Mouse (Mus musculus) ES-Bruce4 (cell line): Measurements from ENCODE around the gene Iars2. TPM values are rescaled to one million over a fixed set of nuclear protein-coding genes. Genes with fewer than 3 reads are reported as not detected.
"Not testable (repeated sequence)": the region's sequence is repeated elsewhere in the genome, so short reads cannot be mapped to it uniquely, and the experiment has no call there.

Experiments
- H3K27ac ChIP-seq: 2 replicates; pipeline ENCODE4 v1.5.1; 2012; ENCODE audit warnings: low read length, inconsistent platforms; ENCODE audit not compliant: insufficient read depth
- H3K27me3 ChIP-seq: 2 replicates; pipeline ENCODE4 v1.6.1; 2012; ENCODE audit warnings: mild to moderate bottlenecking, low read length, inconsistent platforms; ENCODE audit not compliant: control insufficient read depth, poor library complexity, insufficient read depth, severe bottlenecking
- H3K36me3 ChIP-seq: 2 replicates; pipeline ENCODE4 v1.6.1; 2012; ENCODE audit warnings: inconsistent platforms, mild to moderate bottlenecking, low read length, moderate library complexity; ENCODE audit not compliant: control insufficient read depth, poor library complexity, insufficient read depth, severe bottlenecking
- H3K4me1 ChIP-seq: one replicate; pipeline ENCODE4 v1.8.1; 2011; ENCODE audit warnings: low read length; ENCODE audit not compliant: control insufficient read depth, insufficient read depth
- H3K4me3 ChIP-seq: 2 replicates; pipeline ENCODE4 v1.5.1; 2011; ENCODE audit warnings: low read depth, mild to moderate bottlenecking, low read length
- H3K9ac ChIP-seq: 2 replicates; pipeline ENCODE4 v1.6.1; 2012; ENCODE audit warnings: low read depth, mild to moderate bottlenecking, inconsistent platforms; ENCODE audit not compliant: poor library complexity, severe bottlenecking
- H3K9me3 ChIP-seq: replicated peaks from 2 replicates; pipeline ENCODE4 v1.6.1; 2012; ENCODE audit warnings: mild to moderate bottlenecking, low read length, inconsistent platforms; ENCODE audit not compliant: control insufficient read depth, poor library complexity, insufficient read depth, severe bottlenecking
- CTCF ChIP-seq: IDR thresholded peaks from one replicate; pipeline ENCODE4 v1.8.1; 2011; ENCODE audit warnings: low read depth, low read length
- EP300 ChIP-seq: IDR thresholded peaks from 2 replicates; pipeline ENCODE4 v1.6.1; 2011; ENCODE audit warnings: low read depth, low read length; ENCODE audit not compliant: insufficient read depth
- POLR2A ChIP-seq: IDR thresholded peaks from one replicate; pipeline ENCODE4 v1.8.1; 2011; ENCODE audit warnings: low read length; ENCODE audit not compliant: insufficient read depth
- polyA plus RNA-seq: library from polyadenylated mRNA; stranded (reverse); fragments of >200 nt; gene quantifications from 2 replicates; pipeline ENCODE4 v1.2.4, GENCODE M21; 2011; ENCODE audit warnings: low read depth; ENCODE audit not compliant: missing spikeins, insufficient read depth, insufficient read length

Gene Iars2
- polyA plus RNA-seq, 1 experiment: 55.5 TPM

- Histone ChIP-seq H3K9ac (0 out of 2 replicates have a peak overlapping the region, but pooled peaks have one; percentile 43), H3K9me3 (no peaks in the 10 kb centered on the region; the same call in 1 of the 2 replicates), H3K4me1 (no peaks in the 10 kb centered on the region), H3K27me3 (no peaks in the 10 kb centered on the region), H3K4me3 (no peak overlapping the region), H3K36me3 (peaks cover 6% of the 10 kb centered on the region; the same call in 1 of the 2 replicates), H3K27ac (no peak overlapping the region)
- TF ChIP-seq POLR2A (no peak), CTCF (no peak), EP300 (no peak)
Observed at GRCm38 (mm10) chr1:185331364-185331763, 2.2 kb upstream of the Iars2 start.

GRCm38 (mm10) chr1:185329851-185330250, 655 bp upstream of the Iars2 start:
- Histone ChIP-seq H3K4me1 (no peaks in the 10 kb centered on the region), H3K27me3 (no peaks in the 10 kb centered on the region), H3K9ac (peak overlapping the region; percentile 88; the same call in 1 of the 2 replicates), H3K9me3 (no peaks in the 10 kb centered on the region; the same call in 1 of the 2 replicates), H3K36me3 (peaks cover 12% of the 10 kb centered on the region), H3K27ac (no peak overlapping the region), H3K4me3 (peak overlapping the region; percentile 46)
- no peak for TF ChIP-seq EP300
- no peak for TF ChIP-seq POLR2A
- TF ChIP-seq CTCF: no peak

DNA sequence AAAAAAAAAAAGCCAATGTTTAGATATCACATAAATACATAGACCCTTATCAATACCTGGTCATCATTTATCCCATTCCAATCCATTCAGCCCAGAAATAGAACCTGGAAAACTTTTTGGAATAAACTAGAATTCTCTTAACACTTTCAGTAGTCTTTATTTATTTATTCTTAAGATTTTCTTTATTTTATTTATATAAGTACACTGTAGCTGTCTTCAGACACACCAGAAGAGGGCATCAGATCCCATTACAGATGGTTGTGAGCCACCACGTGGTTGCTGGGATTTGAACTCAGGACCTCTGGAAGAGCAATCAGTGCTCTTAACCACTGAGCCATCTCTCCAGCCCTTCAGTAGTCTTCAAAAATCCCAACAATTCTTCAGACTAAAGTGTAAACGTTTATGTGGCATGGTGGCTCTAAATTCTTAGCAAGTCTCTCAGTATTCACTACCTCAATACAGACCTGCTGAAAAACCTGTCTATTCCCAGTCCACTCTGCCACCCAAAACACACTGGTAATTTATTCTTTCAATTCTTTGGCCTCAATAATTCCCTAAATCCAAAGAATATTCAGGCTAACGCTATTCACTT, 1.3 kb downstream of the Iars2 start:
- H3K4me1 ChIP-seq, H3K4me3 ChIP-seq, H3K27me3 ChIP-seq, H3K9ac ChIP-seq, H3K27ac ChIP-seq, H3K9me3 ChIP-seq: not testable (repeated sequence)
- H3K36me3 ChIP-seq: peaks cover 26% of the 10 kb centered on the region

GRCm38 (mm10) chr1:185315846-185316568, 13.2 kb downstream of the Iars2 start:
- H3K27ac ChIP-seq: no peak overlapping the region
- no peak overlapping the region for H3K9ac ChIP-seq
- no peaks in the 10 kb centered on the region for H3K4me1 ChIP-seq
- H3K27me3 ChIP-seq: no peaks in the 10 kb centered on the region
- H3K4me3 ChIP-seq: no peak overlapping the region
- H3K9me3 ChIP-seq: no peaks in the 10 kb centered on the region
- peaks cover 15% of the 10 kb centered on the region for H3K36me3 ChIP-seq
- TF ChIP-seq CTCF (no peak), EP300 (no peak), POLR2A (no peak)

GRCm38 (mm10) chr1:185314546-185314945, 14.7 kb downstream of the Iars2 start:
- Histone ChIP-seq H3K27me3 (no peaks in the 10 kb centered on the region), H3K36me3 (peaks cover 15% of the 10 kb centered on the region)

DNA sequence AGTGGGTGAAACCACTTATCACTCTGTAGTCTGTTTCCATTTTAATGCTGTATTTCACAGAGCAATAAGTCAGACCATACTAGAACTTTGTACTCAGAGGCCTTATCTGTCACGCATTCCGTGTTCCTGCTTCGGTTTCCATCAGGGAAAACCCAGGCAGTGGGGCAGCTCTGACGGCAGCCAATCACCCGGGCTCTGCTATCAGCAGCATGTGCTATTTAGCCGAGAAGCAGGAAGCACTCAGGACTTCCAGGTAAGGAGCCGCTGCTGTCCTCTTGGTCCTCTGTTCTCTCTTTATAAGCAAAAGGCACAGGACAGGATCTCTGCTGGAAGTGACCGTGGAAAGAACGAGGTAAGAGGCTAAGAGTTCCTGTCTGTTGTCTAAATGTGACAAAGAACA, 17.2 kb downstream of the Iars2 start:
- Histone ChIP-seq H3K4me1 (no peaks in the 10 kb centered on the region), H3K36me3 (peaks cover 12% of the 10 kb centered on the region), H3K4me3 (no peak overlapping the region), H3K9me3 (peaks cover 18% of the 10 kb centered on the region), H3K9ac (no peak overlapping the region), H3K27me3 (no peaks in the 10 kb centered on the region), H3K27ac (no peak overlapping the region)
- TF ChIP-seq POLR2A (no peak), CTCF (no peak), EP300 (no peak)

More at GRCm38 (mm10) chr1:185314546-185314945, 14.7 kb downstream of the Iars2 start:
- Histone ChIP-seq H3K4me1 (no peaks in the 10 kb centered on the region), H3K9ac (no peak overlapping the region), H3K9me3 (no peaks in the 10 kb centered on the region), H3K4me3 (no peak overlapping the region), H3K27ac (no peak overlapping the region)
- TF ChIP-seq POLR2A: no peak
- TF ChIP-seq CTCF: no peak
- TF ChIP-seq EP300: no peak
